Mouse (Mus musculus) hindbrain, embryonic 10.5 days (tissue): Measurements from ENCODE around the gene Ralgps1. TPM values are rescaled to one million over a fixed set of nuclear protein-coding genes. Genes with fewer than 3 reads are reported as not detected.

ENCODE experiments used
- DNase-seq: peaks from one replicate; pipeline ENCODE4 v3.0.0-alpha.2; 2017; ENCODE audit warnings: low spot score
- H3K27ac ChIP-seq: fragments of 300-500 bp; sonication (generic); 2 replicates; pipeline ENCODE4 v1.5.1; 2016; ENCODE audit warnings: mild to moderate bottlenecking, moderate library complexity
- H3K27me3 ChIP-seq: fragments of 300-500 bp; sonication (generic); 2 replicates; pipeline ENCODE4 v1.6.1; 2016; ENCODE audit warnings: mild to moderate bottlenecking; ENCODE audit not compliant: poor library complexity, insufficient read depth, severe bottlenecking
- H3K36me3 ChIP-seq: fragments of 300-500 bp; sonication (generic); 2 replicates; pipeline ENCODE4 v1.6.1; 2016; ENCODE audit warnings: mild to moderate bottlenecking, moderate library complexity
- H3K4me1 ChIP-seq: fragments of 300-500 bp; sonication (generic); replicated peaks from 2 replicates; pipeline ENCODE4 v1.6.1; 2016; ENCODE audit warnings: mild to moderate bottlenecking
- H3K4me3 ChIP-seq: fragments of 300-500 bp; sonication (generic); 2 replicates; pipeline ENCODE4 v1.5.1; 2016; ENCODE audit warnings: mild to moderate bottlenecking, moderate library complexity
- H3K9me3 ChIP-seq: fragments of 300-500 bp; sonication (generic); 2 replicates; pipeline ENCODE4 v1.6.1; 2016; ENCODE audit warnings: mild to moderate bottlenecking, moderate library complexity
- WGBS: fragments of 180-500 bp; shearing (Covaris S2); methylation state at CpG from one replicate; pipeline ENCODE4 v1.1.7; 2016; 5-methylcytosine and 5-hydroxymethylcytosine counted together
- polyA plus RNA-seq: library from polyadenylated mRNA; unstranded; fragments of >200 nt; fragmentation: Nextera tagmentation; extraction: Ambion mirVana; gene quantifications from 2 replicates; pipeline ENCODE4 v1.2.1, GENCODE M21; 2016

Ralgps1 gene
- polyA plus RNA-seq, 1 experiment from 2014 or later, result 12.2 TPM

- Histone ChIP-seq H3K27me3 (no peaks in the 10 kb centered on the region), H3K27ac (no peak overlapping the region), H3K9me3 (no peaks in the 10 kb centered on the region), H3K36me3 (peaks cover 7% of the 10 kb centered on the region; the same call in 1 of the 2 replicates), H3K4me3 (no peak overlapping the region), H3K4me1 (peaks cover 21% of the 10 kb centered on the region)
- no peak for DNase-seq
- 95% methylated on average over 6 of the region's 6 CpGs for WGBS
Measured at GRCm38 (mm10) chr2:33355558-33355957, 15.7 kb downstream of the Ralgps1 start.

- Histone ChIP-seq H3K36me3 (peaks cover under 1% of the 10 kb centered on the region; the same call in 1 of the 2 replicates), H3K4me3 (no peak overlapping the region), H3K27me3 (no peaks in the 10 kb centered on the region), H3K9me3 (no peaks in the 10 kb centered on the region), H3K27ac (no peak overlapping the region; the same call in 1 of the 2 replicates), H3K4me1 (peaks cover 21% of the 10 kb centered on the region)
- 59% methylated on average over 5 of the region's 5 CpGs for WGBS
- DNase-seq, result no peak
Measured at GRCm38 (mm10) chr2:33353432-33353831, 17.9 kb downstream of the Ralgps1 start.

- Histone ChIP-seq H3K36me3 (no peaks in the 10 kb centered on the region), H3K27me3 (no peaks in the 10 kb centered on the region), H3K4me1 (peaks cover 25% of the 10 kb centered on the region), H3K4me3 (no peak overlapping the region), H3K27ac (0 out of 2 replicates have a peak overlapping the region, but pooled peaks have one; percentile 8), H3K9me3 (no peaks in the 10 kb centered on the region)
- 93% methylated on average over 3 of the region's 3 CpGs for WGBS
- DNase-seq, result no peak
Measured at GRCm38 (mm10) chr2:33351449-33351848, 19.8 kb downstream of the Ralgps1 start.

GRCm38 (mm10) chr2:33350921-33351320, 20.4 kb downstream of the Ralgps1 start:
- 0 out of 2 replicates have a peak overlapping the region, but pooled peaks have one; percentile 8 for H3K27ac ChIP-seq
- no peak for DNase-seq
- H3K27me3 ChIP-seq, result no peaks in the 10 kb centered on the region
- H3K36me3 ChIP-seq, result no peaks in the 10 kb centered on the region
- H3K4me1 ChIP-seq, result peaks cover 29% of the 10 kb centered on the region
- no peak overlapping the region for H3K4me3 ChIP-seq
- 72% methylated on average over 6 of the region's 6 CpGs for WGBS
- no peaks in the 10 kb centered on the region for H3K9me3 ChIP-seq

GRCm38 (mm10) chr2:33349581-33349980, 21.7 kb downstream of the Ralgps1 start:
- no peaks in the 10 kb centered on the region for H3K9me3 ChIP-seq
- DNase-seq, result no peak
- H3K27me3 ChIP-seq, result no peaks in the 10 kb centered on the region
- WGBS, result 56% methylated on average over 2 of the region's 2 CpGs
- peaks cover 41% of the 10 kb centered on the region for H3K4me1 ChIP-seq
- H3K36me3 ChIP-seq, result no peaks in the 10 kb centered on the region
- no peak overlapping the region for H3K27ac ChIP-seq
- H3K4me3 ChIP-seq, result no peak overlapping the region

GRCm38 (mm10) chr2:33349081-33349480, 22.2 kb downstream of the Ralgps1 start:
- Histone ChIP-seq H3K9me3 (no peaks in the 10 kb centered on the region), H3K27ac (no peak overlapping the region), H3K27me3 (no peaks in the 10 kb centered on the region), H3K36me3 (no peaks in the 10 kb centered on the region), H3K4me3 (no peak overlapping the region), H3K4me1 (peaks cover 42% of the 10 kb centered on the region)
- peak; percentile 63 for DNase-seq
- 30% methylated on average over 2 of the region's 2 CpGs for WGBS

GRCm38 (mm10) chr2:33348260-33348659, 23.0 kb downstream of the Ralgps1 start:
- no peaks in the 10 kb centered on the region for H3K9me3 ChIP-seq
- H3K27me3 ChIP-seq, result no peaks in the 10 kb centered on the region
- no peak for DNase-seq
- H3K27ac ChIP-seq, result no peak overlapping the region
- peaks cover 37% of the 10 kb centered on the region for H3K4me1 ChIP-seq
- WGBS, result 81% methylated on average over 3 of the region's 3 CpGs
- no peak overlapping the region for H3K4me3 ChIP-seq
- H3K36me3 ChIP-seq, result no peaks in the 10 kb centered on the region

- no peaks in the 10 kb centered on the region for H3K36me3 ChIP-seq
- 31% methylated on average over 3 of the region's 3 CpGs for WGBS
Measured at GRCm38 (mm10) chr2:33347607-33348006, 23.7 kb downstream of the Ralgps1 start.

GRCm38 (mm10) chr2:33346749-33347148, 24.5 kb downstream of the Ralgps1 start:
- no peaks in the 10 kb centered on the region for H3K9me3 ChIP-seq
- H3K4me1 ChIP-seq, result peaks cover 38% of the 10 kb centered on the region
- DNase-seq, result no peak
- WGBS, result 88% methylated on average over 5 of the region's 5 CpGs
- no peaks in the 10 kb centered on the region for H3K36me3 ChIP-seq
- H3K27ac ChIP-seq, result no peak overlapping the region
- no peak overlapping the region for H3K4me3 ChIP-seq
- H3K27me3 ChIP-seq, result no peaks in the 10 kb centered on the region

More at GRCm38 (mm10) chr2:33347607-33348006, 23.7 kb downstream of the Ralgps1 start:
- no peak overlapping the region for H3K27ac ChIP-seq
- peak; percentile 52 for DNase-seq
- H3K9me3 ChIP-seq, result no peaks in the 10 kb centered on the region
- no peak overlapping the region for H3K4me3 ChIP-seq
- peaks cover 38% of the 10 kb centered on the region for H3K4me1 ChIP-seq
- H3K27me3 ChIP-seq, result no peaks in the 10 kb centered on the region

- peaks cover 34% of the 10 kb centered on the region for H3K4me1 ChIP-seq
- no peaks in the 10 kb centered on the region for H3K27me3 ChIP-seq
- WGBS, result 74% methylated on average over 4 of the region's 4 CpGs
- no peak overlapping the region for H3K27ac ChIP-seq
- H3K36me3 ChIP-seq, result no peaks in the 10 kb centered on the region
- no peak overlapping the region for H3K4me3 ChIP-seq
- H3K9me3 ChIP-seq, result no peaks in the 10 kb centered on the region
- DNase-seq, result no peak
Measured at GRCm38 (mm10) chr2:33345956-33346355, 25.3 kb downstream of the Ralgps1 start.

- no peaks in the 10 kb centered on the region for H3K9me3 ChIP-seq
- H3K27ac ChIP-seq, result no peak overlapping the region
- H3K27me3 ChIP-seq, result no peaks in the 10 kb centered on the region
- no peaks in the 10 kb centered on the region for H3K36me3 ChIP-seq
- 69% methylated on average over 6 of the region's 6 CpGs for WGBS
- no peak overlapping the region for H3K4me3 ChIP-seq
- no peak for DNase-seq
- H3K4me1 ChIP-seq, result peaks cover 31% of the 10 kb centered on the region
Measured at GRCm38 (mm10) chr2:33345475-33345874, 25.8 kb downstream of the Ralgps1 start.

- DNase-seq, result no peak
- no peak overlapping the region for H3K27ac ChIP-seq
- H3K9me3 ChIP-seq, result no peaks in the 10 kb centered on the region
- no peak overlapping the region for H3K4me3 ChIP-seq
- 83% methylated on average over 3 of the region's 3 CpGs for WGBS
- peaks cover 36% of the 10 kb centered on the region for H3K4me1 ChIP-seq
- no peaks in the 10 kb centered on the region for H3K36me3 ChIP-seq
- H3K27me3 ChIP-seq, result no peaks in the 10 kb centered on the region
Measured at GRCm38 (mm10) chr2:33343413-33343812, 27.9 kb downstream of the Ralgps1 start.

GRCm38 (mm10) chr2:33342148-33342547, 29.1 kb downstream of the Ralgps1 start:
- no peak for DNase-seq
- no peak overlapping the region for H3K4me3 ChIP-seq
- no peaks in the 10 kb centered on the region for H3K27me3 ChIP-seq
- H3K36me3 ChIP-seq, result no peaks in the 10 kb centered on the region
- H3K4me1 ChIP-seq, result peaks cover 39% of the 10 kb centered on the region
- WGBS, result 80% methylated on average over 4 of the region's 4 CpGs
- no peak overlapping the region for H3K27ac ChIP-seq
- H3K9me3 ChIP-seq, result no peaks in the 10 kb centered on the region

- H3K9me3 ChIP-seq, result peaks cover 8% of the 10 kb centered on the region; the same call in 1 of the 2 replicates
- H3K27me3 ChIP-seq, result no peaks in the 10 kb centered on the region
- no peak for DNase-seq
- H3K4me3 ChIP-seq, result no peak overlapping the region
- peaks cover 24% of the 10 kb centered on the region for H3K36me3 ChIP-seq
- peaks cover 8% of the 10 kb centered on the region for H3K4me1 ChIP-seq
- H3K27ac ChIP-seq, result no peak overlapping the region
Measured at GRCm38 (mm10) chr2:33335789-33336188, 35.5 kb downstream of the Ralgps1 start.
